Mouse (Mus musculus) forebrain, embryonic 14.5 days (tissue): ENCODE results near the gene Fam83g. TPM values are rescaled to one million over a fixed set of nuclear protein-coding genes. Genes with fewer than 3 reads are reported as not detected.
A peak's percentile ranks its signal among the peaks of the same experiment; 100 is the strongest.

Experiments
- ATAC-seq: fragments of 200-750 bp; cut with Nextera tagmentation; 2 replicates; pipeline ENCODE4 v1.8.0; 2017; ENCODE audit warnings: mild to moderate bottlenecking, moderate library complexity
- DNase-seq: peaks from one replicate; pipeline ENCODE4 v3.0.0-alpha.2; 2015; ENCODE audit warnings: low spot score
- H3K27ac ChIP-seq: fragments of 300-500 bp; sonication (generic); 2 replicates; pipeline ENCODE4 v1.5.1; 2014; ENCODE audit warnings: low read depth, mild to moderate bottlenecking, control low read depth, low read length, moderate library complexity
- H3K27me3 ChIP-seq: fragments of 300-500 bp; sonication (generic); replicated peaks from 2 replicates; pipeline ENCODE4 v1.6.1; 2014; ENCODE audit warnings: low read length, control low read depth, mixed read lengths; ENCODE audit not compliant: control insufficient read depth, insufficient read depth
- H3K36me3 ChIP-seq: fragments of 300-500 bp; sonication (generic); 2 replicates; pipeline ENCODE4 v1.6.1; 2014; ENCODE audit warnings: low read length, control low read depth; ENCODE audit not compliant: control insufficient read depth, insufficient read depth
- H3K4me1 ChIP-seq: fragments of 300-500 bp; sonication (generic); 2 replicates; pipeline ENCODE4 v1.6.1; 2014; ENCODE audit warnings: antibody characterized with exemption, low read length, control low read depth; ENCODE audit not compliant: control insufficient read depth, insufficient read depth
- H3K4me2 ChIP-seq: fragments of 300-500 bp; sonication (generic); 2 replicates; pipeline ENCODE4 v1.6.1; 2014; ENCODE audit warnings: mild to moderate bottlenecking, control low read depth, low read length
- H3K4me3 ChIP-seq: fragments of 300-500 bp; sonication (generic); 2 replicates; pipeline ENCODE4 v1.5.1; 2014; ENCODE audit warnings: low read depth, low read length, control low read depth
- H3K9ac ChIP-seq: fragments of 300-500 bp; sonication (generic); 2 replicates; pipeline ENCODE4 v1.6.1; 2014; ENCODE audit warnings: mild to moderate bottlenecking, low read length, control low read depth, moderate library complexity
- H3K9me3 ChIP-seq: fragments of 300-500 bp; sonication (generic); replicated peaks from 2 replicates; pipeline ENCODE4 v1.6.1; 2016; ENCODE audit warnings: low read length, control low read depth, mixed read lengths; ENCODE audit not compliant: control insufficient read depth
- WGBS: fragments of 180-500 bp; shearing (Covaris S2); extraction: QIAGEN DNeasy Blood & Tissue Kit; methylation state at CpG from one replicate; pipeline ENCODE4 v1.1.7; 2014; 5-methylcytosine and 5-hydroxymethylcytosine counted together
- polyA plus RNA-seq: library from polyadenylated mRNA; unstranded; fragments of >200 nt; fragmentation: Nextera tagmentation; extraction: Ambion mirVana; gene quantifications from 2 replicates; pipeline ENCODE4 v1.2.1, GENCODE M21; 2014

Gene Fam83g
- polyA plus RNA-seq, 1 experiment from 2014 or later, result 0.25 TPM

DNA sequence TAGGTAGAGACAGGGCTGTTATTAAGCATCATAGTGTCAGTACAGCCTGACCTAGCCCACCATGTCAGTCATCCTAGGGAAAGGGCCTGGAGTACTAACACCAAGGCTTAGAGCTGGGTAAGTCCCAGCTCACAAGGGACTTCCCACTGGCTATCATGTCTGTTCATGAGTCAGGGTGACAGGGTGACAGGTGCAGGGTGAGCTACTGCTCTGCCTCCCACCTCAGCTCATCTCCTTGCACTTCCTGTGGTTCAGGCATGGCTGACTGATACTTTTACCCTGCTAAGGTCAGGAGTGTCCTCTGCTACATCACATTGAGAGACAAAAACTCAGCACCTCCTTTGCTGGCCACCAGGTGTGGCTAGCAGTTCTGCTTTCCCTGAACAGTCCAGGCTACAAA, 15.0 kb downstream of the Fam83g start:
- Histone ChIP-seq H3K27ac (no peak overlapping the region), H3K36me3 (no peaks in the 10 kb centered on the region), H3K27me3 (no peaks in the 10 kb centered on the region), H3K9ac (no peak overlapping the region), H3K4me3 (no peak overlapping the region), H3K4me1 (no peaks in the 10 kb centered on the region; the same call in 1 of the 2 replicates), H3K4me2 (no peak overlapping the region), H3K9me3 (no peaks in the 10 kb centered on the region)
- ATAC-seq (no peak), DNase-seq (no peak)

GRCm38 (mm10) chr11:61699460-61699859, 15.6 kb downstream of the Fam83g start:
- no peak for ATAC-seq
- no peaks in the 10 kb centered on the region for H3K27me3 ChIP-seq
- WGBS, result 83% methylated on average over 5 of the region's 5 CpGs
- H3K27ac ChIP-seq, result no peak overlapping the region
- H3K4me1 ChIP-seq, result no peaks in the 10 kb centered on the region; the same call in 1 of the 2 replicates
- DNase-seq, result no peak
- H3K9ac ChIP-seq, result no peak overlapping the region
- no peaks in the 10 kb centered on the region for H3K36me3 ChIP-seq
- no peak overlapping the region for H3K4me3 ChIP-seq
- no peaks in the 10 kb centered on the region for H3K9me3 ChIP-seq
- H3K4me2 ChIP-seq, result no peak overlapping the region

DNA sequence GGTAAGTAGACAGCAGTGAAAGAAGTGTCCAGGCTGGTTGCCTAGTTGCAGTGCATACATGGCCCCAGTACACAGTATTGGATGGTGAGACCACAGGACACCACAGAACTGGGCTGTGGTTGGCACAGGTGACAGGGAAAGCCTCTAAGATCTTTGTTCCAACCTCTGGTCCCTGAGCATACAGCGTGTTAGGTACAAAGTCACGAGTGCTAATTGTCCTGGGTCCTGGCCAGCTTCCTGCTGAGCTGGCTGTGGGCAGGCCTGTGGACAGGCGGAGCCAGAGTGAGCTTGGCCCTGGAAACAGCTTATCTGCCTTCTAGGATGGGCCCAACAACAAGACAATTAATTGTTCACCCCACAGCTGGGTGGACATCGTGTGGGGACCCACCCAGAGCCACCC, 16.0 kb downstream of the Fam83g start:
- peak; percentile 38 for DNase-seq
- no peaks in the 10 kb centered on the region for H3K27me3 ChIP-seq
- no peak overlapping the region for H3K4me2 ChIP-seq
- no peak for ATAC-seq
- H3K4me1 ChIP-seq, result no peaks in the 10 kb centered on the region; the same call in 1 of the 2 replicates
- H3K27ac ChIP-seq, result no peak overlapping the region
- no peaks in the 10 kb centered on the region for H3K9me3 ChIP-seq
- H3K36me3 ChIP-seq, result no peaks in the 10 kb centered on the region
- H3K9ac ChIP-seq, result no peak overlapping the region
- no peak overlapping the region for H3K4me3 ChIP-seq
- 41% methylated on average over 4 of the region's 4 CpGs for WGBS

GRCm38 (mm10) chr11:61701696-61702095, 17.8 kb downstream of the Fam83g start:
- Histone ChIP-seq H3K4me3 (no peak overlapping the region), H3K27me3 (no peaks in the 10 kb centered on the region), H3K9me3 (no peaks in the 10 kb centered on the region), H3K4me2 (no peak overlapping the region), H3K27ac (no peak overlapping the region), H3K4me1 (no peaks in the 10 kb centered on the region; the same call in 1 of the 2 replicates), H3K36me3 (no peaks in the 10 kb centered on the region), H3K9ac (no peak overlapping the region)
- no peak for ATAC-seq
- WGBS, result 34% methylated on average over 5 of the region's 5 CpGs
- no peak for DNase-seq

GRCm38 (mm10) chr11:61702494-61702893, 18.6 kb downstream of the Fam83g start:
- Histone ChIP-seq H3K27me3 (no peaks in the 10 kb centered on the region), H3K9me3 (no peaks in the 10 kb centered on the region), H3K4me1 (no peaks in the 10 kb centered on the region; the same call in 1 of the 2 replicates), H3K9ac (no peak overlapping the region), H3K27ac (no peak overlapping the region), H3K4me2 (no peak overlapping the region), H3K36me3 (no peaks in the 10 kb centered on the region), H3K4me3 (no peak overlapping the region)
- DNase-seq, result no peak
- 98% methylated on average over 5 of the region's 5 CpGs for WGBS
- no peak for ATAC-seq

- no peaks in the 10 kb centered on the region for H3K36me3 ChIP-seq
- DNase-seq (no peak), ATAC-seq (no peak)
- no peak overlapping the region for H3K9ac ChIP-seq
- no peaks in the 10 kb centered on the region for H3K9me3 ChIP-seq
- H3K4me3 ChIP-seq, result no peak overlapping the region
- no peak overlapping the region for H3K4me2 ChIP-seq
- H3K4me1 ChIP-seq, result no peaks in the 10 kb centered on the region
- H3K27me3 ChIP-seq, result no peaks in the 10 kb centered on the region
- H3K27ac ChIP-seq, result no peak overlapping the region
- 93% methylated on average over 2 of the region's 2 CpGs for whole genome bisulfite sequencing
Observed at GRCm38 (mm10) chr11:61705581-61705980, 21.7 kb downstream of the Fam83g start.

DNA sequence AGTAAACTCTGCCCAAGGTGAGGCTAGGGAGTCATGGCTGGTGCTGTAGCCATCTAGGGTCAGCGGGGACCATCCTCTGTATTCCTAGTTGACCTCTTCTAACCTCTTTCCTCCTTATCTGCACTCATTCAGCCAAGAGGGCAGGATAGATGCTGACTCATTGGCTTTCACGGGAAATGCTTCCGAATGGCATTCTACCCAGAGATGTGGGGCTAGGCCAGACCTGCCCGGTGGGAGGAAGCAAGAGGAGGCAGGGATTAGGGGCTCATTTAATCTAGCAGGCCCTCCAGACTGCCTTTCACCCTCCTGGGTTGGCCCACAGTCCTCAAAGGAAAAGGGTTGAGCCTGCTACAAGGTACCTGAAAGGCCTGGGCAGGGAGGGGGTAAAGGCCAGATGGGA, 22.3 kb downstream of the Fam83g start:
- Histone ChIP-seq H3K4me3 (no peak overlapping the region), H3K36me3 (no peaks in the 10 kb centered on the region), H3K9ac (no peak overlapping the region), H3K9me3 (no peaks in the 10 kb centered on the region), H3K27me3 (no peaks in the 10 kb centered on the region), H3K4me2 (no peak overlapping the region), H3K27ac (no peak overlapping the region), H3K4me1 (no peaks in the 10 kb centered on the region)
- DNase-seq, result no peak
- 53% methylated on average over 4 of the region's 4 CpGs for WGBS
- ATAC-seq, result no peak

DNA sequence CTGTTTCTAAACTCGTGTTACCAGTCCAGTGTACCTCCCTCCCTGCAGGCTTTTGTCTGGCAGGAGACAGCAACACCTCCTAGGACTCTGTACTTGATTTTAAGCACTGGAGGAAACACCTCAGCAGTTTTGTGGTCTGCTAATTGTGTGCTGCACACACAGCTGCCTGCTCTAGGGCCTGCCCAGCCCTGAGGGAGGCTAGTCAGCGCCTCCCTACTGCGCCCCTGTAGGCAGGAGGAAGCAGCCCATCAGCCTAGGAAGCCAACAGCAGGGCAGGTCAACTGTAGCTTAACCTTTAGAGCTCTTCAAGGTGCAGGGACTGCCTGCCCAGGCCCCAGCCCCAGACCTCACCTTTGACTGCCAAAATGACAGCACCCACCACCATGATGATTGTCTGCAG, 25.0 kb downstream of the Fam83g start:
- no peak overlapping the region for H3K9ac ChIP-seq
- no peak overlapping the region for H3K27ac ChIP-seq
- ATAC-seq, result no peak
- H3K4me3 ChIP-seq, result no peak overlapping the region
- WGBS, result 49% methylated on average over 3 of the region's 3 CpGs
- no peaks in the 10 kb centered on the region for H3K36me3 ChIP-seq
- no peaks in the 10 kb centered on the region for H3K9me3 ChIP-seq
- no peaks in the 10 kb centered on the region for H3K4me1 ChIP-seq
- H3K27me3 ChIP-seq, result no peaks in the 10 kb centered on the region
- no peak overlapping the region for H3K4me2 ChIP-seq
- DNase-seq, result no peak

DNA sequence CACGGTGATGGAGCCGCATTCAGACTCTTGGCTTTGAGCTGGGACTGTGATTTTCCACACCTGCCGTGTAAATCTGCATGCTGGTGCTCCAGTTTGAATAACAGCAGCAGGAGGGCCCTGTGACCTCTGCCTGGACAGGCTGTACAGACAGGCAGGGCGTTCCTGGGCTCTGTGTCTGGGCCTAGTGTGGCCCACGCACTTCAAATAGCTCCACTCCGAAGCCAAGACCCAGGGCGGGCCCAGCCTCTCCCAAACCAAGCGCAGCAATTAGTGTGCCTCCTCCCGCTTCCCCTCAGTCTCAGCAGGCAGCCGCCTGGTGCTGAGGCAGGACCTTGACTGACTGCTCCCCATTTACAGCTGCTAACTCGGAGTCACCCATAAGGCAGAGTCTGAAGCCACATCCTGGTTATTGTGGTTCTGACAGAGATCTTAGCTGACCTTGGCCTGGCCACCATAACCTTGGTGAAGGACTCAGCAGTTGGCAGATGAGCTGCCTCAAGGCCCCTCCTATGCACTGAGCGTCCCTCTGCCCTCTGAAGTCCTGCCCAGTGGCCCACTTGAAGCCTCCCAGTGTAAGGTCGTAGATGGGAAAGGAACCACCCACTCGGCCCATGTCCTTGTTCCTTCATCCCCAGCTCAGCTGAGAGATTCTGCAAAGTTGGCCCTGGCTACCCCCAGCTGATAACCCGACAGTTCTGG, 29.4 kb downstream of the Fam83g start:
- Histone ChIP-seq H3K36me3 (no peaks in the 10 kb centered on the region), H3K27me3 (no peaks in the 10 kb centered on the region), H3K4me1 (no peaks in the 10 kb centered on the region; the same call in 1 of the 2 replicates), H3K9ac (no peak overlapping the region), H3K9me3 (no peaks in the 10 kb centered on the region), H3K4me2 (no peak overlapping the region), H3K4me3 (no peak overlapping the region), H3K27ac (no peak overlapping the region)
- 56% methylated on average over 15 of the region's 15 CpGs for WGBS
- DNase-seq (no peak), ATAC-seq (no peak)
